Mouse (Mus musculus) hindbrain, embryonic 12.5 days (tissue): ENCODE results near the gene Kank3. TPM values are rescaled to one million over a fixed set of nuclear protein-coding genes. Genes with fewer than 3 reads are reported as not detected.
A peak's percentile ranks its signal among the peaks of the same experiment; 100 is the strongest.

ENCODE experiments used
- ATAC-seq: fragments of 200-750 bp; cut with Nextera tagmentation; 2 replicates; pipeline ENCODE4 v1.8.0; 2017; ENCODE audit warnings: moderate TSS enrichment; ENCODE audit not compliant: low FRiP score
- H3K27ac ChIP-seq: fragments of 300-500 bp; sonication (generic); 2 replicates; pipeline ENCODE4 v1.5.1; 2016; ENCODE audit warnings: mild to moderate bottlenecking
- H3K27me3 ChIP-seq: fragments of 300-500 bp; sonication (generic); 2 replicates; pipeline ENCODE4 v1.6.1; 2016; ENCODE audit warnings: mild to moderate bottlenecking
- H3K36me3 ChIP-seq: fragments of 300-500 bp; sonication (generic); 2 replicates; pipeline ENCODE4 v1.6.1; 2016; ENCODE audit warnings: mild to moderate bottlenecking
- H3K4me1 ChIP-seq: fragments of 300-500 bp; sonication (generic); 2 replicates; pipeline ENCODE4 v1.6.1; 2016
- H3K4me2 ChIP-seq: fragments of 300-500 bp; sonication (generic); replicated peaks from 2 replicates; pipeline ENCODE4 v1.6.1; 2016; ENCODE audit warnings: mild to moderate bottlenecking
- H3K4me3 ChIP-seq: fragments of 300-500 bp; sonication (generic); 2 replicates; pipeline ENCODE4 v1.5.1; 2016; ENCODE audit warnings: mild to moderate bottlenecking
- H3K9ac ChIP-seq: fragments of 300-500 bp; sonication (generic); 2 replicates; pipeline ENCODE4 v1.6.1; 2016; ENCODE audit warnings: mild to moderate bottlenecking, moderate library complexity
- H3K9me3 ChIP-seq: fragments of 300-500 bp; sonication (generic); replicated peaks from 2 replicates; pipeline ENCODE4 v1.6.1; 2016; ENCODE audit warnings: mild to moderate bottlenecking
- WGBS: fragments of 180-500 bp; shearing (Covaris S2); methylation state at CpG from one replicate; pipeline ENCODE4 v1.1.7; 2016; 5-methylcytosine and 5-hydroxymethylcytosine counted together
- polyA plus RNA-seq: library from polyadenylated mRNA; unstranded; fragments of >200 nt; fragmentation: Nextera tagmentation; extraction: Ambion mirVana; gene quantifications from 2 replicates; pipeline ENCODE4 v1.2.1, GENCODE M21; 2016

Gene Kank3
- polyA plus RNA-seq: 30.8 and 31.4 TPM in 2 replicates

DNA sequence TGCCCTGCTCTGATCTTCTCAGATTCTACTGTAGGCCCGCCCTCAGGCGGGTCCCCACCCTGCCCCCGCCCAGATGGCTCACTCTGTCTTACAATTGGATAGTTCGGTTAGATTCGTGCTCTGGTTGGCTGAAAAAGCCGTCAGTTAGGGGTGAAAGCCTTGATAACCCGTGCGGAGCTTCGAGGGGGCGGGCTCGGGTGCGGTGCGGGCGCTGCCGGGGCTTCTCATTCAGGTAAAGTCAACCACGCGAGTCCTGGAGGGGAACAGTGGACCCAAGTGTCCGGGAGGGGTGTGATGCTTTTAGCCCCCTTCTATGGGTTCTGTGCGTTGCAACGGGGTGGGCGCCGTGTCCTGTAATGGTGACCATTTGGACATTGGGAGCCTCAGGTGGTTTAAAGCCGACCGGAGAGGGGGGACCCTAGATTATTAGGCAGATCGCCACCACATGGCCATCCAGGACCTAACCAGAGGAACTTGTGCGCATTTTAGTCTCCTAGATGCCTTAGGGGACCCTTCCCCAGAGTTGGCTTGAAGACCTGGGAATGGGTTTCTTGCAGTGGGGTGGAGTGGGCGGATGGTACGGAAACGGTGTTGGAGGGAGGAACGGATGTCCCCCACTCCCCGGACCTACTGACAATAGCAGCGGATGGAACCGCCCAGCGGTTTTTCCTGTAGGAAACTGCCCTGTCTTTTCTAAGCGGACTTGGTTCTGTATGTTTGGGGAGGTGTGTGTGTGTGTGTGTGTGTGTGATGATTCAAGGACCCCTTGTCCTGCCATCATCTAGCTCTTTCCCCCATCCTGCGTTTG is at the start of gene Kank3:
Kank3 (plus strand) TSS at position 186 of the 808 bp plus-strand sequence.
- no peaks in the 10 kb centered on the region for H3K36me3 ChIP-seq
- H3K27me3 ChIP-seq: peaks cover 12% of the 10 kb centered on the region
- 2% methylated on average over 36 of the region's 36 CpGs for WGBS
- H3K9me3 ChIP-seq: no peaks in the 10 kb centered on the region
- H3K9ac ChIP-seq: peak within 1 kb of the TSS; percentile 54
- H3K27ac ChIP-seq: no peak within 1 kb of the TSS
- H3K4me2 ChIP-seq: peak within 1 kb of the TSS; percentile 67
- no peaks in the 10 kb centered on the region; the same call in 1 of the 2 replicates for H3K4me1 ChIP-seq
- peak within 1 kb of the TSS; percentile 49 for H3K4me3 ChIP-seq
- ATAC-seq: peak; percentile 97

DNA sequence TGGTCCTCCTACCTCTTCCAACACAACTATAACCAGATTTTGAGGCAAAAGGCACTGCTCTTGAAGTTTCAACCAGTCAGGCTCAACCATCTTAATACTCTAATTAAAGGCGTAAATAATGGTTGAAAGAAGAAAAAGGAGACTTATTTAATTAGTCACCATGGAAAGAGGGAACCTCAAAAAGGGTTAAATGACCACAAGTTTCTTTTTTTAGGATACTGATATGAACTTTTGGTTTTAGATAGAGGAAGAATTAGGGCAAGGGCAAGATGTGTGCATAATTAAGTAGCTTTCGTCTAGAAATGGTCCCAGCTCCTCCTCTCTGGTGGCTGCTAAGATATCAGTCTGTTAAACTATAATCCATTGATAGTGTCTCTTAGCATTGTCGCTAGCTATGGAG is 43.9 kb upstream of the Kank3 start:
- H3K27ac ChIP-seq: no peak overlapping the region
- H3K4me3 ChIP-seq: no peak overlapping the region
- no peak overlapping the region for H3K4me2 ChIP-seq
- WGBS: 84% methylated on average over 3 of the region's 3 CpGs
- H3K36me3 ChIP-seq: no peaks in the 10 kb centered on the region
- H3K27me3 ChIP-seq: no peaks in the 10 kb centered on the region
- H3K9ac ChIP-seq: no peak overlapping the region
- H3K9me3 ChIP-seq: no peaks in the 10 kb centered on the region
- no peaks in the 10 kb centered on the region for H3K4me1 ChIP-seq
- ATAC-seq: no peak

DNA sequence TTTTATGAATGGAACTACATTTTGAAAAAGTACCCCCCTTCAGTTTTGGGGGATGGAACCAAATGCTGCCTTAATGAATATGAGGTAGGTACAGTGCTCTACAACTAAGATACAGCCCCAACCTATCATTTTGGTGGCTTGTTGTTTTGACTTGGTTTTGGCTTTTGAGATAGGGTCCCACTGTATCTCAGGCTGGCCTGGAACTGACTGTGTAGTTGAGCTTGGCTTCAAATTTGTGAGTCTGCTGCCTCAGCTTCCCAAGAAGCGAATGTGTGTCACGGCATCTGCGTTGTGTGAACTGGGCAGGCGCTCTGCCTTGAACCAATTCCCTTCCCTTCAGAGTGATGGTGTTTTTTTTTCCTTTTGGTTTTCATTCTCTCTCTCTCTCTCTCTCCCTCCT is 38.7 kb upstream of the Kank3 start:
- Histone ChIP-seq H3K27me3 (no peaks in the 10 kb centered on the region), H3K27ac (no peak overlapping the region), H3K4me3 (no peak overlapping the region), H3K4me1 (no peaks in the 10 kb centered on the region), H3K9ac (no peak overlapping the region), H3K36me3 (no peaks in the 10 kb centered on the region), H3K9me3 (no peaks in the 10 kb centered on the region), H3K4me2 (no peak overlapping the region)
- ATAC-seq: no peak
- 94% methylated on average over 4 of the region's 4 CpGs for WGBS

DNA sequence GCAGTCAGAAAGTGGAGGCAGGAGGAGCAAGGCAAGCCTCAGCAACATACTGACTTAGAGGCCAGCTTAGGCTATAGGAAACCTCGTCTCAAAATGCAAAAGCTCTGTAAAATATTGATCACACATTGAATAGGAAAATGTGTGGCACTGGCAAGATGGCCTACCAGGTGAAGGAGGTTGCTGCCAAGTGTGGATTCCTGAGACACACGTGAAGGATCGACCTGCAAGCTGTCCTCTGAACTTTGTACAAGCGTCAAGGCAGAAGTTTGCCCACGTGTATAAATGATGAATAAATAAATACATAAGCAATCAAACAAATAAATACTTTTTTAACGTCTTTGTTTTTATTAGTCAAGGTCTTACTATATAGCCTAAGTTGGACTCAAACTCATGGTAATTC is 36.9 kb upstream of the Kank3 start:
- no peaks in the 10 kb centered on the region for H3K27me3 ChIP-seq
- no peaks in the 10 kb centered on the region for H3K36me3 ChIP-seq
- no peaks in the 10 kb centered on the region for H3K9me3 ChIP-seq
- 82% methylated on average over 6 of the region's 6 CpGs for WGBS
- H3K4me3 ChIP-seq: no peak overlapping the region
- no peak for ATAC-seq
- H3K9ac ChIP-seq: no peak overlapping the region
- peaks cover 1% of the 10 kb centered on the region; the same call in 1 of the 2 replicates for H3K4me1 ChIP-seq
- no peak overlapping the region for H3K4me2 ChIP-seq
- no peak overlapping the region for H3K27ac ChIP-seq

DNA sequence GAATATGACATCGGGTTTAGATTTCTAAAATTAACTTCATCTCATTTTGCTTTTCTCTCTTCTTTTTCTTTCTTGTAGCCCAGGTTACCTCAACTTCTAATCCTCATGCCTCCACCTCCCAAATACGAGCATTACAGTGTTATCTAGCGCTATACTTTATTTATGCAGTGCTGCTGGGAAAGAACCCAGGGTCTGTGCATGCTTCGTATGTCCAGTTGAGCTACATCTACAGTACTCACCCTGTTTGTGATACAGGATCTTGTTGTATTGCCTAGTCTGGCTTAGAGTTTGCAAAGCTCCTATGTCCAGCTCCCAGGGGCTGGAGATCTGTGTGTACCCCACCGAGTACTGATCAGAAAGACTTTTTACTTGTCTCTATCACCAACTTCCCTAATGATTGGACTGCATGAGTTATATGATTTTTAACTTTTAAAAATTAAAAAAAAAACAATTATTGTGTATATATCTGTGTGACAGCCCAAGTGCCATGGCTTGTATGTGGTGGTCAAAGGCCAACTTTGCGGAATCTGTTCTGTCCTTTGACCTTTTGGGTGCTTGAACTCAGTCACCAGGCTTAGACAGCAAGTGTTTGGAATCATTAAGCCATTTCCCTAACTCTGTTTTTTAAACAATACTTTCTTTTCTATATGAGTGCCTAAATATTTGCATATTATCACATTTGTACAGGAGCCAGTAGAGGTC is 36.3 kb upstream of the Kank3 start:
- WGBS: 94% methylated on average over 6 of the region's 6 CpGs
- Histone ChIP-seq H3K4me2 (no peak overlapping the region), H3K27ac (no peak overlapping the region), H3K9me3 (no peaks in the 10 kb centered on the region), H3K27me3 (no peaks in the 10 kb centered on the region), H3K36me3 (no peaks in the 10 kb centered on the region), H3K4me1 (peaks cover 5% of the 10 kb centered on the region; the same call in 1 of the 2 replicates), H3K9ac (no peak overlapping the region), H3K4me3 (no peak overlapping the region)
- no peak for ATAC-seq

DNA sequence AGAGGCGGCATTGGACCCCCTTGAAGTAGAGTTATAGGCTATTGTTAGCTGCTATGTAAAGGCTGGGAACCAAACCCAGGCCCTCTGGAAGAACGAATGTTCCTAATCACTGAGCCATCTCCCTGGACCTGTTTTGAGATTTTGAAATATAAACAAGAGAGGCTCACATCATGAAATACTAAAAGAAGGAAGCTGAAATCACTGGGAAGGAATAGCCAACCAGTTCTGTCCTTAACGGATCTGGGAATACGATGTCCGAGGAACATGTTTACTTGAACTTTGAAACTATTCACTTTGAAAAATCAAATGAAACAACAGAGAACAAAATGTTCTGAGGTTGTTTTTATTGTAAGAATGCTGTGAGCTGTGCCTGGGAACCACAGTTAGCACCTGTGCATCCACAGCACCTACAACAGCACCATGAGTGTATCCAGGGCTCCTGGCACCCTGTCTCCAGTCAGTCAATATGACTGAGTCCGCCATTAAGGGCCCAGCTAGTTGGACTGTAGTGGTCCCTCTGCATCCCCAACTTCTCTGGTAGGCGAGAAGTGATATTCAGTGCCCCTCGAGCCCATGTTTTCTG is 35.7 kb upstream of the Kank3 start:
- Histone ChIP-seq H3K27ac (no peak overlapping the region), H3K9me3 (no peaks in the 10 kb centered on the region), H3K4me3 (no peak overlapping the region), H3K36me3 (no peaks in the 10 kb centered on the region), H3K4me2 (no peak overlapping the region), H3K9ac (no peak overlapping the region), H3K4me1 (peaks cover 11% of the 10 kb centered on the region), H3K27me3 (no peaks in the 10 kb centered on the region)
- ATAC-seq: no peak
- WGBS: 89% methylated on average over 8 of the region's 8 CpGs

DNA sequence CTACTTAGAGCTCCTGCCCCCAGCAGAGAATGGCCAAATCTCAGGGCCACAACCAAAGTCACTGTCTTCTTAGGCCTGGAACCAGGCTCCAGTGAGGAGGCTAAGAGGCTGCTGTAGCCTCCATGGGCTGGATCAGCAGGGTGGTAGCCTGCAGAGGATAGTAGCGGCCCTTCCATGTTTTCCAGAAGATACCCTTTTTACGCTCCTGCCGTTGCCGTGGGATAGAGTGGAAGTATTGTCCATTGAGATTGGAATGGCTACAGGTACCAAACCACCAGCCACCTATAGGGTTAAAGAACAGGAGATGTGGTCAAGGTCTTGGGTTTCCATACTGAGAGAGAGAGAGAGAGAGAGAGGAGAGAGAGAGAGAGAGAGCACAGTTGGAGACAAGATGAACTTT is 35.0 kb upstream of the Kank3 start:
- no peaks in the 10 kb centered on the region for H3K36me3 ChIP-seq
- no peaks in the 10 kb centered on the region for H3K9me3 ChIP-seq
- peaks cover 12% of the 10 kb centered on the region for H3K4me1 ChIP-seq
- ATAC-seq: no peak
- no peak overlapping the region for H3K27ac ChIP-seq
- WGBS: 97% methylated on average over 4 of the region's 4 CpGs
- H3K4me3 ChIP-seq: no peak overlapping the region
- no peaks in the 10 kb centered on the region for H3K27me3 ChIP-seq
- H3K9ac ChIP-seq: no peak overlapping the region
- no peak overlapping the region for H3K4me2 ChIP-seq

DNA sequence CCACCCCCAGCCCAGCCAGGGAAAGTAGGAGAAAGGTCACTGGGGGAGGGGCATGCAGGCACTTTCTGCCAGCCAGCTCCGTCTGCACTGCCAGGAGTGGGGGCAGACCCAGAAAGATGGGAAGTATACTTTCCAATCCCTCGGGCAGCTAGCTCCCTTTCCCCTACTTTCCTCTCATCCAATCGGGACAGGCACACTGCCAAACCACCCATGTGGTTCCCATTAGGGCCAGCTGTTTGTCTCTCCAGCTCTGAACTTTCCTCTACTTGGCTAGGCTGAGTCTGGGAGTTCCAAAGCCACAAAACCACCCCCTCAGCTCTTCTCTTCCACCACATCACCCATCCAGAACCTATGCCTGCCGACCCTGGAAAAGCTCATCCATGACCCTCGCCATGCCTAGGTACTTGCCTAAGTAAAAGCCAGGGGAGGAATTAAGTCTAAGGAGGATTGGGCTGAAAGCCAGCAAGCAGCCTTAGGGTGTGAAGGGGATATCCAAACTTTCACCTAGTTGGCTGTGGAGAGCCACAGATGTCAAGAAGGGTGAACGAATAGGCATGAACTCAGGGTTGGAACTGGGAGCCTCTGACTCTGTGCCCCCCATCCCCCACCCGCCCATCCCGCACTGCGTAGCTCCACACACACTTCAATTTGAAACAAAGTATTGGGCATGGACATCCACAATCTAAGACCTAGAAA is 30.9 kb upstream of the Kank3 start:
- Histone ChIP-seq H3K4me3 (peak overlapping the region; percentile 13), H3K27me3 (no peaks in the 10 kb centered on the region), H3K27ac (peak overlapping the region; percentile 77), H3K4me1 (peaks cover 23% of the 10 kb centered on the region), H3K9ac (no peak overlapping the region), H3K9me3 (no peaks in the 10 kb centered on the region), H3K36me3 (no peaks in the 10 kb centered on the region), H3K4me2 (peak overlapping the region; percentile 80)
- no peak for ATAC-seq
- 51% methylated on average over 9 of the region's 9 CpGs for WGBS

DNA sequence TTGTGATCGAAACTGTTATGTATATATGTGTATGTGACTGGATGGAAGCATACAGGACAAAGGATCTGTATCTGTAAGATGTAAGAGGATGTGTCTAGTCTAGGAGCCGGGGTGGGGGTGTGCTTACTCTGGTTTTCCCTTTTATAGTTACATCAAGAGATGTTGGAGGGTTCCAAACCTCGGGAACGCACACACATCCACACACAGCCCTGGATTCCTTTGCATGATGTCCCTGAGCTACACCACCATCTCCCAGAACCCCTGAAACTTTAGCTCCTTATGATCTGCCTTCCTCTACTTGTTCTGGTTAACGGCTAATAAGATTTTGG is 30.4 kb upstream of the Kank3 start:
- 81% methylated on average over 5 of the region's 5 CpGs for WGBS

DNA sequence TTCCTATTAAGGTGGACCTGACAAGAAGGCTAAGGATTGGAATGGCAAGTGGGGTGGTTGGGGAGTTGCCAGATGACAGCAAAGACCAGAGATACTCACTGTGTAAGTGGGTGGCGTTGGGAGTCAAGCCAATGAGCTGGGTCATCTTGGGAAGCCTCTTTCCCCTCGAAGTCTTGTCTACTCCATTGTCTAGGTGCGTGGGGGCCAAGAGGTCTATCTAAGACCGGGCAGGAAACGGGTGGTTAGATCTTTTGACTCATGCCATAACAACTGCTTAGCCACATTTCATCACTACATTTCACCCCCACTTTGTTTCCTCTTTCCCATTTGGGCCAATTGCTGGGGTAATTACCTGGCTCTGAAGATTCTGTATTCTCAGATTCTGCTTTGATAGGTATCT is 29.9 kb upstream of the Kank3 start:
- ATAC-seq: no peak
- Histone ChIP-seq H3K4me2 (peak overlapping the region; percentile 80), H3K4me3 (peak overlapping the region; percentile 44), H3K27me3 (no peaks in the 10 kb centered on the region), H3K4me1 (peaks cover 23% of the 10 kb centered on the region), H3K36me3 (no peaks in the 10 kb centered on the region), H3K9me3 (no peaks in the 10 kb centered on the region), H3K27ac (no peak overlapping the region), H3K9ac (no peak overlapping the region)
- 90% methylated on average over 5 of the region's 5 CpGs for WGBS

More for the DNA sequence above, 30.4 kb upstream of the Kank3 start:
- no peaks in the 10 kb centered on the region for H3K36me3 ChIP-seq
- H3K4me2 ChIP-seq: peak overlapping the region; percentile 80
- H3K27me3 ChIP-seq: no peaks in the 10 kb centered on the region
- H3K9ac ChIP-seq: no peak overlapping the region
- peak overlapping the region; percentile 13 for H3K4me3 ChIP-seq
- H3K4me1 ChIP-seq: peaks cover 23% of the 10 kb centered on the region
- H3K9me3 ChIP-seq: no peaks in the 10 kb centered on the region
- no peak for ATAC-seq
- H3K27ac ChIP-seq: peak overlapping the region; percentile 69; the same call in 1 of the 2 replicates

DNA sequence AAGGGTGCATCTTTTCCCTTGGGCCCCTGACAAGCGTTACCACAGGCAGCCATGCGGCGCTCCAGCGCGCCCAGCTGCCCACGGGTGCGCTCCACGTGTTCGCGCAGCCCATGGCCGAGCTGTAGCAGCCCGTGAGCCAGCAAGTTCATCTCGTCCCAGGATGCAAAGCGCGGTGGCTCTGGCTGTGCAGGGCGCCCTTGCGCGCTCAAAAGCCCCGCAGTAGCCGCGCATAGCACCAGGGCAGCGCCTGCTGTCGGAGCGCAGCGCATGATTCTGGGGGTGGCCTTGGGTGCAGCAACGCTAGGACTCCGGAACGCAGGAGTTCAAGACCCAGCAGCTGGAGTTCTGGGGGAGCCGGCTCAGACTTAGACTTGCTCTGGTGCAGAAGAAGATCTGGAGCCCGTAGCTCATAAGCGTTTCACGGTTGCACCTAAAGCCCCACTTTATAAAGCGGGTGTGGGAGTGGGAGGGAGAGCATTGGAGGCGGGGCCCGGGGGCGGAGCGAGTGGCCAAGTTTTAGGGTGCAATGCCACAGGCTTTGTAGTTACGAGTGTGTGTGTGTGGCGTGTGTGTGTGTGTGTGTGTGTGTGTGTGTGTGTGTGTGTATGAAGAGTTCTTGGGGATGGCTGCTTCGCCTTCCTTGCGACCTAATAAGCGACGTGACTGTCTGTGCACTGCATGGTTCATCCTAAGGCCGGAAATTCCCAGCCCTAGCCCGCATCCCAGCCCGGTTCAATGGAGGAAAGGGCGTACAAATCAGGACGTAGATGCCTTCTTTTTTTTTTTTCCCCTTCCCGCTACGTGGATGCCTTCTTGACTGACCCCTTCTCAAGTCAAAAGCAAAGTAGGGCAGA is 29.0 kb upstream of the Kank3 start, which contains the start of gene Angptl4:
Angptl4 (minus strand) TSS at position 707 of the 854 bp plus-strand sequence.
- under 1% methylated on average over 50 of the region's 50 CpGs for WGBS
- Histone ChIP-seq H3K27me3 (no peaks in the 10 kb centered on the region), H3K4me3 (peak within 1 kb of the TSS; percentile 44), H3K27ac (peak within 1 kb of the TSS; percentile 49), H3K9ac (peak within 1 kb of the TSS; percentile 64), H3K36me3 (no peaks in the 10 kb centered on the region), H3K9me3 (no peaks in the 10 kb centered on the region), H3K4me1 (peaks cover 23% of the 10 kb centered on the region), H3K4me2 (peak within 1 kb of the TSS; percentile 80)
- peak; percentile 80 for ATAC-seq
